Mouse (Mus musculus) monocyte, adult 2 months (primary cell): Measurements from ENCODE around the gene Tmem132c.

Experiments
- DNase-seq, 2 experiments: peaks; one replicate each; pipeline ENCODE4 v3.0.0; 2022; ENCODE audit warnings: low spot score in 2 of 2, low read depth in 1 of 2

Gene Tmem132c

DNA sequence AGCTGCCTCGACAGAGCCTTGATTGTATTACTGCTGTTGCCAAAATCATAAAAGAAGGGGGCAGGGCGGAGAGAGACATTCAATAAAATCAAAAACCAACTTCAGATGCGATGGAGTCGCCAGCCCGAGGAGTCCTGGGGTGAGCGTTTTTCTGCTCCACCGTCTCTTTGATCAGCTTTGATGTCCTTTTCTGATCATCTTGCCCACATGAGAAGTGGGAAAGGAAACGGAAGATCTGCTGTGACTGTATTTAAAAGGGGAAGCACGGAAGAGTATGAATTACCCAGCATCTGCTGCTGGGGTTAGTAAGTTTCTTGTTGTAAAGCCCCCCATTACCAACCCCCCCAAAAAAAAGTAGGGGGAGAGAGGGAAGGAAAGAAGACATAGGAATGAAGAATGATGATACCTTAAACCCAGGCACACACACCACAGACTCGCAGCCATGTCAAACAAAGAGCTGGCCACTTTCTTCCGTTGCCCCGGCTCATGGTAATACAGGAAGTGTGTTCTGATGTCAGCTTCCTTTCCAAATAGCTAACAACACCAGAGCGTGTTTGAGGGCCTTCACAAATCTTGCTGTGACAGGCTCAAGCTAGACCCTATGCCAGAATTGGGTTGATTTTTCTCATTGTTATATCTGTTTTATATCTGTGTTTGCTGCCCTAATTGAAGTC is 243.3 kb downstream of the Tmem132c start:
- DNase-seq: no peak

DNA sequence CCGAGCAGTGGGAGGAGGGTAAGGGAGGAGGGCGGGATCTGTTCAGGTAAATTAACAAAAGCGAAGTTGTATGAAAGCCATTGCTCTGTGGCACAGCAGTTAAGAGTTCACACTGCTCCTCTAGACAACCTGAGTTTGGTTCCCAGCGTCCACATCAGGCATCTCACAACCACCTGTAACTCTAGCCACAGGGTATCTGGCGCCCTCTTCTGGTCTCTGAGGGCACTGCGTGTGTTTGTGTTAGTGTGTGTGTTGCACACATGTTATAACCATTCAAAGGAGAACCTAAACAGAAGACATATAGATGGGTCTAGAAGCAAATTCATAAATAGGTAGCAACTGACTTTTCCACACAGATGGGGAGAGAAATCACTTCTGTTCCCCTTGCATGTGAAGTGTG is 245.6 kb downstream of the Tmem132c start:
- DNase-seq: no peak

DNA sequence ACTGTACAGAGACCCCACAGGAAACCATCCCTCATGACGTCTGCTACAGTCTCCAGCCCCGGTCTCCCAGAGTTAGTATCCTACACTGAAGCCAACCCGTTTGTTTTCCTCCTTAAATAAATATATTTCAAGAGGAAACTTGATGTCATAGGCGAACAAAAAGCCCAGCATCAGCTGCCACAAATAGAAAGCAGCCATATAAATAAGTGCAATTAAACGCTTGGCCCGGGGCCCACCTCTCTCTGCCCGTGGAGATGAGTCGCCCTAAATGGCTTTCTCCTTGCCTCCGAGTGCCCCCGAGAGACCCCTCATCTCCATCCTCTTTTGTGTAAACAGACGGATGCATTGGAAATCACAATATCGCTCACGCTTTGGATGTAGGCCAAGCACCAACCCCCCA is 247.1 kb downstream of the Tmem132c start:
- no peak for DNase-seq

DNA sequence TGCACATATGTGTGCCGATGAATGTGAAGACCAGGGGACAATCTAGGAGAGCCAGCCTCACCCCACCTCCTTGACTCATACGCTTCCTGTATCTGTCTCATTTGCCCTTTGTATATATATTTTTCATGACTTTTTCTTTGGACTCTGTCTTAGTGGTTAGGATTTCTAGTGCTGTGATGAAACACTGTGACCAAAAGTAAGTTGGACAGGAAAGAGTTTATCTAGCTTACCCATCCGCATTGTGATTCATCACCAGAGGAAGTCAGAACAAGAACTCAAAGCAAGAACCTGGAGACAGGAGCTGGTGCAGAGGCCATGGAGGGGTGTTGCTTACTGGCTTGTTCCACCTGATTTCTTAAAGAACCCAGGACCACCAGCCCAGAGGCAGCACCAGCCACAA is 250.1 kb downstream of the Tmem132c start:
- no peak for DNase-seq

DNA sequence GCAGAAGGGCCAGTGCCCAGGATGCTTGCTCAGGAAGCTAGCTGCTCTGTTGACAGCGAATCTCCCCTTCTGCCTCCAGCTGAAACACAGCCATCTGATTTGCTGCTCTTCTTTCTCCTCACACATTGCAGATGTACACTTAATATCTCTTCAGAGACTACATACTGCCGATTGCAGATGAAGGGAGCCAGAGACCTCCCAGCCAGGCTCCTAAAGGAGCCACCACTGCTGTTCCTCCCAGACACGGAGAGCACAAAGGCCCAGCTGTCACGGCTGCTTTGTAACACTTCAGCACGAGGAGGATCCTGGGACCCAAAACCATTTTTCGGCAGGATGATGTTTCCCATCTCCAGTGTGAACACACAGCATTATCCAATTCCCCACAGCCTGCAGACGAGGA is 255.3 kb downstream of the Tmem132c start:
- DNase-seq: no peak

DNA sequence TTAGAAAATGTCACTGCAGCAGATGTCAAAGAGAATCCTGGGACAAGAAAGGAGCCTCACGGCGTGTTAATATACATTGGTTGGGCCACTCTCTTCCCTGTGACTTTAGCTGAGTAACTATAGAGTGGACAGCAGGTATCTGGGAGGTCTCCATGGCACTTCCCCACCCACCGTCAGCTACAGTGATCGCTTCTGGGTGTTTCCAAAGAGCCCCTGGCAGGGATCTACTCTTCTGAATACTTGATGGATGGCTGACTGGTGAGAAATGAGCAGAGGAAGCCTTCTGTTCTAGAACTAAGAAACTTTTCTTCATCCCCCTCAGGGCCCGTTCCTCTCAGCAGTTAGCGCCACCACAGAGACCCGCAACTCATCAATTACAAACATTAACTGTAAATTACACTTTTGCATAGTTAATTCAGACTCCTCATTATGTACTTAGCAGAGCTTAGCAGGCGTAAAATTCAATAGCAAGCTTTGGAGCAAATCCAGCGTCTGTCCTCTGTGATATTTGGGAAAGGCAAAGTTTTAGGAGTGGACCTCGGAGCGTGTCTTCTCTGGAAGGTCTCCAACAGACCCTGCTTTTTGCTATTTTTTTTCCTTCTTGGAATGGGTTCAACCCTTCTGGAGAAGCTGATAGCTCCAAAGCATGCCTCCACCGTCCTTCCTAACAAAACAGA is 257.7 kb downstream of the Tmem132c start:
- DNase-seq: no peak

DNA sequence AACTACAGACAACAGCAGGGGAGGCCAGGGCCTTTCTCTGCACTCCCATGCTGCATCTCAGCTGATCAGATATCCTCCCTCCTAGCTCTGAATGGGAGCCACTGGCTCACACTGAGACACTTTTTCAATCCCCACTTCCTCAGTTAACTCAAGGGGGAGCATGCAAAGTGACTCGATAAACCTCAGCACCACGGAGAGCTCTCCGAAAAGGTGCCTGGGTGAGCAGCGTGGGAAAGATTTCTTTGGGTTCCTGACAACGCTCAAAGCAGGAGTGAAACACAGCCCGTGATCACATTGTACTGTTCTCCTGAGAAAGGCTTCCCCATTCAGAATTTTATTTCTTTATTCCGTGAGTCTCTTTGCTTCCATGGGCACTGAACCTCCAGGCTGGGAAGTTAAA is 261.2 kb downstream of the Tmem132c start:
- DNase-seq: no peak

DNA sequence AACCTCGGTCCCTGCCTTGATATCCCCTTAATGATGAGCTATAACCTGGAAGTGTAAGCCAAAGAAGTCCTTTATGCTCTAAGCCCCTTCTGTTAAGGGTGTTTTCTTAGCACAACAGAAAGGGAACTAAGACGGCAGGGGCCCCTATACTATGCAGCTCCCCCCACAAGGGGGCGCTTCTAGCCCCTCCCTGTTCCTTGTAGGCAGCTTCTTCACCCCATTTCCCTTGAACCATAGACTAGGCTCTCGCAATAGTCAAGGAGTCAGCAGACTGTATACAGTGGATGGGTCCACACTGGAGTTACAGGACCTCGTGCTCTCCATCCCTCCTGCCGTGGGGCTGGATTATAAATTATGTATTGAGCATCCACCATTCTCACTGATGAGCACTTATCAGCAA is 264.1 kb downstream of the Tmem132c start:
- no peak for DNase-seq

DNA sequence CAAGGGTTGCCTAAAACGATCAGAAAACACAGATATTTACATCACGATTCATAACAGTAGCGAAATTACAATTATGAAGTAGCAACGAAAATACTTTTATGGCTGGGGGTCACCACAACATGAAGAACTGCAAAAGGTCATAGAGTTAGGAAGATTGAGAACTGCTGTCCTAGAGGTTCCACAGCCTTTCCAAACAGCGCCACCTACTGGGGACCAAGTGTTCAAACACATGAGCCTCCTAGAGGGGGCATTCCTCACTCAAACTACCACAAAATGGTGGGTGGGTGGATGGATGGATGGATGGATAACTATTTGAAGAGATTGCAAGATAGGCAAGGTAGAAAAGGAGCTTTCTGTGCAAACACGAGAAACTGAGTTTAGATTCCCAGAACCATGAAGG is 270.0 kb downstream of the Tmem132c start:
- DNase-seq: no peak

DNA sequence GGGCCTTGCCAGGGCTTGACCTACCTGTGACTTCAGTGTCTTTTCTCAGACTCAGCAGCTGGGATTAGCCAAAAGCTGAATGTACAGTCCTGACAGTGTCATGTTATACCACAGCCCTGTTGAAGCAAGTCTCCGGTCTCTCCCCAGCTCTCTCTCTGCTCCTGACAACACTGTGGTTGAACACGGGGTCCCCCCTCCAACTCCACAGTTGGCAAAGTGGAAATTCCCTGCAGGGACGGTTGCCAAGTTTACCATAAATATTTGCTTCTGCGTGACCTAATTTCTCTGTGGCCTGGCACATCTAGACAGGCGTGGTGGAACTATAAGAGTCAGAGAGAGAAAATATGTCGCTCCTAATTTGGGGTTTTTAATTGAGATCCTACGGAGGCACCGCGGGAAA is 274.4 kb downstream of the Tmem132c start:
- no peak for DNase-seq

DNA sequence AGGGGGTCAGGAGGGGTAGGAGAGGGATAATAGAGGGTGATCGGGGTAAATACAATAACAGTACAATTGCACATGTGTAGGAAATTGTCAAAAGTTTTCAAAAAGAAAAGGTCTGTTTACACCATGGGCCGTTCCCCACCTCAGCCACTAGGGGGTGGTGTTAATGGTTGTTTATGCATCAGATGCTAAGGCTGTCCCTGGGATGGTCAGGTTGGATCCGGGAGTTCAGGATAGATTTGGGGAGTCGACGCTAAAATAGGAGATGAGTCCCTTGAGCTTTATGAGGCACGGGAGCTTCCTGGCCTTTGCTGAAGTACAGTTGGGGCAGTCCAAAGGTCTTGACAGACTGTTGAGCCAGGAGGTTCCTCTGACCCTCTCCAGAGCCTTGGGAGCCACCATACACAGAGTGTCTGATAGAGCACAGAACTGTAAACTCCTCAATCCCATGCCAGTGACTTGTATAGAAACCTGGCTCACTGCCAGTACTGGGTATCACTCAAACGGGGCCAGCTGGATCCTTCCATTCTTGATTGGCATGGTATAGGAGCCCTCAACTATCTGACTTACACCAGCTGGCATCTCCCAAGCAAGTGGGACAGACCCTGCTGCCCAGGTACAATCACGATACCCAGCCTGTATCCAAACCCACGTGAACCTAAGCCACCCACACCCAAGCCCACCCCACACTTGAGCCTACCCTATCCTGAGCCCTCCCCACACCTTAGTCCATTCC is 281.3 kb downstream of the Tmem132c start:
- no peak for DNase-seq

DNA sequence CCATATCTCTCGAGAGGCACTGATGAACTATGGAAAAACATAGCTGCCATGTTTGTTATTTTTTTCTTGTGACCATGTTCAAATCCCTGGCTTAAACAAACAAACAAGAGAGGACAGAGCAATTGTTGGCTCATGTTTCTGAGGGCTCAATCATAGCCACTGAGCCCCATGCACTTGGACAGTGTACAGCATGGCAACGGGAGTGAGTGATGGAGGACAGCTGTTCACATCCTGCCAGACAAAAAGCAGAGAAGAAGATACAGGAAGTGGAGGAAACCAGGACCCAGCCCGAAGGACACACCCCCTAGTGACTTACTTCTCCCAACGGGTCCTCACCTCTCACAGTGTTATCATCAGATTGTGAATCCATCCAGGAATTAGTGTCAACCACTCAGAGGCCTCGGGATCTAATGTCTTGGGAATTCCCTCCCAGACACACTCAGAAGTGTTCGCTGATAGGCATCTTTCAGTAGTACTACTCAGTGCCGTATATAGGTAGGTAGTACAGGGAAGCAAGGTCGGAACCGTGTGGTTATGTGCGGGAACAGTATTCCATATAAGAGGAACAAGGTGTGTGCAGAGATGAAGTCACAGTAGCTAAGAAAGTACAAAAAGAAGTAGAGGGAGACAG is 285.9 kb downstream of the Tmem132c start:
- DNase-seq: no peak

DNA sequence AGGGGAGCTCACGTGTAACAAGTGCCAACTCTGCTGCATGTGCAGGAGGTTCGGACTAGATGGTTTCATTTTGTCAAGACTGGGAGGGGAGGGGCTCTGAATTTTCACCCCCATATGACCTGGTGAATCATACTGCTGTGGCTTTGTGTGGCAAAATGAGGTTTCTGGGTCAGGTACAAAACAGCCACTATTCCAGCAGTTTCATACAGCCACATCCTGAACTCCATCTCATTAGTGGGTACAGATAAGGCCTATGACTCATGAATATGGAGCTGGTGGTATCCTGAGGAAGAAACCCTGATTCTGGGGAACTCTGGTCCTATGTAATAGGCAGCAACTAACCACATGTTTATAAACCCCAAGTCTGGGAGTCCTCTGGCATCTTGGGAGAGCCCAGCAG is 295.9 kb downstream of the Tmem132c start:
- no peak for DNase-seq

DNA sequence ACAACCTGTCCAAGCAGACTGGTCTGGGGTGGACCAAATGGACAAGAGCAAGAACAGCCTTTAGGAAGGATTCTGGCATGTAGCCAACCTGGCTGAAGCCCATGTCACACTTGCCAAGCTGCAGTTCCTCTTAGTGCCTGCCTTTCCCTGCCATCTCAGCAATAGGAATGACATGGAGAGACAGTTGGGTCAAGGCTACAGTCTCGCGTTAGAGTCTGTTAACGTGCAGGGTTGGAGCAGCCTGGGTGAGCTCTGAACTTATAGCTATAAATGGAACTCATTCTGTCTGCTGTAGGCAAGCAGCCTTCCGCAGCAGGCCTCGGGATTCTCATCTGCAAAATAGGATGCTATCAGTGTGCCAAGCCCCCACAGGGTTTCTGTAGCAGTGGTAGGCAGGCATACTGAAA is 305.0 kb downstream of the Tmem132c start:
- DNase-seq: no peak

DNA sequence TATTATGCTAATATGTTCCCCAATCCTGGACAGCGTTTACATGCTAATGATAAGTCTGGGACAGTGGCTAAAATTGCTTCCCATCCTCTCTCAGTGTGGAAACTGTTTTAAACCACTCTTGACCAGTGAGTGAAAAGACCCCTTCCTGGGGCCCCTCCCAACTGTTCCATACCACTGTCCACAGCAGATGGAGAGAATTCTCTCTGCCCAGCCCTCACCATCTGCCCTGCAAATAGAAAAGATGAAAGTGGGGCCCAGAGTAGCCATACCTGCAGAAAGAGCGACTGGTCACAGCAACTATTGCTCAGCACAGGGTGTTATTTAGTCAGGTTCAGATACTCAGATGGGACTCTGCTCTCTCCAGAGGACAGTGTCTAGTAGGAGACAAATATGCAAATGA is 306.5 kb downstream of the Tmem132c start:
- no peak for DNase-seq

DNA sequence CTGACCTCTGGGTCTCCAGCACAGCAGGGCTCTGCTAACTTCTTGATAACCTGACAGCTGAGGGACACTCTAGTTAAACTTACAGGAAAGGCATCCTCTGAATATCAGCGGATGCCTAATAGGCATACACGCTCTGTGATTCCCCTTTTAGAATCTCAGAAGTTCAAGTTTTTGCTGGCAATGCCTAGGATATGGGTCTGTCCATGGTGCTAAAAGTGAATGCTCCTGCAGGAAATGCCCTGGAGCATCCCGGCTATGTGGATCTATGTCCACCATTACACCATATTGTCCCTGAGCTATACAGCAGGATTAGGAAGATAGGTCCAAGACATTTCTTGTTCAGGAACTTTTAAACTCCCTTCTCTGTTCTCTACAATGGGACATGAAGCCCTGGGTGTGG is 319.5 kb downstream of the Tmem132c start:
- no peak for DNase-seq

DNA sequence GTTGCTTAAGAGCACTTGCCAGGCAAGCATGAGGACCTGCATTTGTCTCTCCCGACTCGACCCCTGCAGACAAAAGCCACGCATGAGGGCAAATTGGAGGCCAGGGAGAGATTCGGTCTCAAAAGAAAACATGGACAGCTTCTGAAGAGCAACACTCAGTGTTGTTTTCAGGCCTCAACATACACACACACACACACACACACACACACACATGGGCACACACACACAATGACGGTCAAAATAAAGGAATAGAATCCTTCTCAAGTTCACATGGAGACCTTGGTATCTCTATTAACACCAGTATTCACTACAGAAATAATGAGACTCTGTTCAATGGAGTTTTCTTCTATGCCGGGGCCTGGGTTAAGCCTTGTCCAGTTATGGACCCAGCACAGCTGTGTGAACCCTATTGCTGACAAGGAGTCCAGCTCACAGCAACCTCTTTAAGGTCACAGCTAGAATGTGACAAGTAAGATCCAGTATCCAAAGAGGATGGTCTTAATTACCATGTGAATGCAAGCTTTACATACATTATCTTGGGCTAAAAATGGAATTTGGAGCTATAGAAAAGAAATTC is 325.6 kb downstream of the Tmem132c start:
- no peak for DNase-seq

DNA sequence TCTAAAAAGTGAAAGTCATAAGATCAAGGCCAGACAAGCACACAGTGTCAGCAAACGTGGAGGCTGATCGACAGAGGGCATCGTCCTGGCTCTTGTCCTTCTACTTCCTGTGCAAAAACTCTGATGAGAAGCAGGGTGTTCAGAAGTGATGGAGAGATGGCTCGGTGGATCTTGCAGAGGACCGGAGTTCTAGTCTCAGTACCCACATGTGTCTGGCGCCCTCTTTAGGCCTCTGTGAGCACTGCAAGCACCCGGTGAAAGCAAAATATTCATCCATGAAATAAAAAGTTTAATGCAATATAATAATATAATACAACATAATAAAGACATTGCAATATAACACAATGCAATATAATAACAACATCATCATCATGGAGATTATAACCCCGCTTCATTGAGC is 335.8 kb downstream of the Tmem132c start:
- DNase-seq: no peak

DNA sequence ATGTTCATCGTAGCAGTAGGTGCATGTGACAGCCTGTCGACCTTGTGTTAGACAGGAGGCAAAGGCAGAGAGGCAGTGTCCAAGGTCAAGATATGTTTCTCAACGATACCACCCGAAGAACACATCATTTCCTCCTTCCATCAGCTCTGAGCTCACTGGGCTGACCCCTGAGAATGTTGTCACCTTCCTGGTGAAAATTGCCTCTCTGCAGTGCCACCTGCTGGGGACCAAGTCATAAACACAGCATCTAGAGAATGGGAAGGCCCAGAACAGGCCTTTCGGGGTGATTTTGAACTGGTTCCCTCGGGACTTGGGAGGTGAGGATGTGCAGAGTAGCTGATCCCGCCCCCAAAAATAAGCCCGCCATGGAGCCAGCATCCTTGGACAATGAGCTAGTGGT is 342.1 kb downstream of the Tmem132c start:
- no peak for DNase-seq

DNA sequence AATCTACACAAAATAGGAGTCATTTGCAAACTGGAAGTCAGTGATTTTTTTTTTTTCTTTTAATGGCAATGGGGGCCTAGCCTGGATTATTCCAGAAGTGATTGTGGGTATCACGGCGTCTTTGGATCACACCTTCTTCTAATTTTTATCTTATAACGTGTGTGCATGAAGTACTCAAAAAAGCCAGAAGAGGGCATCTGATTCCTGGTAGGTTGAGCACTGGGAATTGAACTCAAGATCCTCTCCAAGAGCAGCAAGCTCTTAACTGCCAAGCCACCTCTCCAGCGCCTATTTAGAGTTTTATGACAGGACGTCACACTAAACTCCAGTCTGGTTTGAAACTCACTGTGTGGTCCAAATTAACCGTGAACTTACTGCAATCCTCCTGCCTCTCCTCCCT is 346.2 kb downstream of the Tmem132c start:
- DNase-seq: no peak

DNA sequence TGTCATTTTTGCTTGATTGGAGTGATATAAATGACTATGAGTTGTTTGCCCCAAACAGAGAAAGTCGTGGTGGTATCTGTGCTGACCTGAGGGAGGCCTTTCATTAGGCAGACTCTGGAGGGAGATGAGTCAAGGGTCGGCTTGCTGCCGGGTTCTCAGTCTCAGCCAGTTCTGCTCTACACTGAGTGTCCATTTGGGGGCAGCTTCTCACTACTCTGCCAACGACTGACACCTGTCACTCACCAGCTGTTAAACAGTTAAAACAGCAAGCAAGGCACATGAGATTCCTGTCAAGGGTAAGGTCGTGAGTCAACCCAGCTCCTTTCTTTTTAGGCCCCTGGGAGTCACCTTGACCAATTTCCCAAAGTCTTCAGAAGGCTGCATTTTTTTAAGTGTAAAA is 350.8 kb downstream of the Tmem132c start:
- no peak for DNase-seq

DNA sequence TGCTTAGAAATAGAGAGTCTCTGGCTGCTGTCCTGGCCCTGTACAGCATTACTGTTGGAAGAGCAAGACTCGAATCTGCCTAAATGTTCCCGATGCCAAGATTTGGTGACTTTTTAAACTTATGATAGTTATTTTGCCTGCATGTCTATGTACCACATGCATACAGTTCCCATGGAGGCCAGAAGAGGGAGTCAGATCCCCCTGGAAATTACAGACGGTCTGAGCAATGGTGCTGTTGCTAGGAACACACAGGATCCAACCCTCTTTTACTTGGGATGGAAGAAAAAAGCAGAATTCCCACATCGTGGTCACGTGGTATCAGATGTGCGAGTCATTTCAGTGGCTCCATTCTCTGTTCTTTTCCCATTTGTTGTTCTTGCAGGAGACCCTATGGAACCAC is 351.2 kb downstream of the Tmem132c start:
- DNase-seq: no peak
